Mouse (Mus musculus) bone marrow macrophage, adult 2 months (primary cell): ENCODE results near the gene Pcid2.

Experiments
- CTCF ChIP-seq: IDR thresholded peaks from 2 replicates; pipeline ENCODE4 v1.5.1; 2012; ENCODE audit warnings: low read depth, mild to moderate bottlenecking, low read length, moderate library complexity
- POLR2A ChIP-seq: IDR thresholded peaks from 2 replicates; pipeline ENCODE4 v1.6.1; 2012; ENCODE audit warnings: mild to moderate bottlenecking, low read depth, low read length, borderline replicate concordance

GRCm38 (mm10) chr8:13141681-13142080 is 36.4 kb upstream of the Pcid2 start:
- TF ChIP-seq CTCF: no peak
- TF ChIP-seq POLR2A: no peak
